ENCODE assay signal across 10 mouse cellular contexts in the genomic region with DNA sequence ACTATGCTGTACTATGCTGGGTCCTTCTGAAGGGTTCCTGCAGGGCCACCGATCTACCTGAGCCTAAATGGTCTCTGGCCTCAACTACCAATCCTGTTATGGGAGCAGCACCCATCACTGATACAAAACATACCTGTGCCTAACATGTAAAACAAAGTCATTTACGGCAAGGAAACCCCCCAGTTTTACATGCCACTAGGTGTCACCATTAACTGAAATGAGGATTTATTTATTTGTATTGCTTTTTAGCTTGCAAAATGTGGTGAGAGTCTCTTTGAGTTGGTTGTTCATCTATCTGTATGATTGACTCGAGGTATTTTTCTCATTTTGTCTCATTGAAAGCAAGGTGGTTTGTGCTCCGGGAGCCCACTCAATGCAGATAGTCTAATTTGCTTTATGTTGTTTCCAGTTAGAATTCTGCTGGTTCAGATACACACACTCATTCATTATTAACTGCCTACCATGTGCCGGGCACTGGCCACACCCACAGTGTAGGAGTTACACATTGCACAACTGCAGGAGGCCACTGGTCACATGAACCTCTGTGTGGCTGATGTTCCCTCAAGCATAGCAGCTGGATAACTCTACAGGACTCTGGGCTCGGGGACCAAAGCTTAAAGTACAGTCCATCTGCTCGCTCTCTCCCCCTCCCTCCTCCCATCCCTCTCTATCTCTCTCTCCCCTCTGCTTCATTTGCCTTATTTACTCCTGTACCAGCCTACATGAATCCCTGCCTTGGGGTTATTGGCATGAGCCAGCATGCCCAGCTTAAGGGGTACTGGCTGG. TPM values are rescaled to one million over a fixed set of nuclear protein-coding genes. Genes with fewer than 3 reads are reported as not detected.
DNase-seq lines count a peak whose midpoint lies in the region; ATAC-seq and TF ChIP-seq lines count a peak whose summit lies in the region.
"Had no signal": no experiment of that assay in that cellular context is flagged by ENCODE, and none has a peak within 500 bp of the region (broad histone marks: within the 10 kb centered on the region; RNA-seq: fewer than 3 reads in every experiment).

No protein-coding gene starts in this region.

- no peak for TF ChIP-seq EP300 in liver, embryonic 14.5 days (IDR thresholded peaks at IDR 0.05; ENCODE audit: low read depth)

- no peaks in the 10 kb centered on the region for H3K36me3 ChIP-seq in liver, embryonic 14.5 days (replicated peaks; ENCODE audit: control insufficient read depth, insufficient read depth, low read depth)
- H3K36me3 ChIP-seq in small intestine, adult 2 months (ENCODE audit: control insufficient read depth, insufficient read depth, low read length): no peaks in the 10 kb centered on the region
- H3K36me3 ChIP-seq: midbrain, embryonic 12.5 days had no signal

- TF ChIP-seq CTCF in liver, embryonic 14.5 days (IDR thresholded peaks at IDR 0.05; ENCODE audit: low read depth): no peak
- no peak for TF ChIP-seq CTCF in small intestine, adult 2 months (IDR thresholded peaks at IDR 0.05; ENCODE audit: extremely low read depth, insufficient read length, insufficient replicate concordance, low read depth, low read length)

- WGBS in liver, embryonic 14.5 days (ENCODE audit: insufficient replicate concordance): 55% methylated on average over 7 of the region's 7 CpGs
- WGBS in small intestine, adult 2 months: 42% methylated on average over 7 of the region's 7 CpGs

- H3K27ac ChIP-seq in liver, embryonic 14.5 days: no peak overlapping the region
- H3K27ac ChIP-seq in small intestine, adult 2 months (ENCODE audit: insufficient read depth, low read depth, low read length): peak overlapping the region; percentile 84
- H3K27ac ChIP-seq: midbrain, embryonic 12.5 days had no signal

- DNase-seq in adrenal gland, adult (ENCODE audit: inconsistent age in 2 of 2, low spot score in 1 of 2): peak; percentile 25 to 66
- DNase-seq in adrenal gland, postnatal 4 days (ENCODE audit: low spot score in 2 of 2): no peak
- peak; percentile 87 for DNase-seq in kidney, adult 18-20 months
- peak; percentile 20 to 30 (median 24) for DNase-seq in liver, embryonic 14.5 days (ENCODE audit: low read depth in 3 of 3, low spot score in 3 of 3)
- no peak for DNase-seq in layer of hippocampus, postnatal 25 days (ENCODE audit: extremely low spot score in 1 of 2, low spot score in 1 of 2)
- DNase-seq in spleen, postnatal 36 days (ENCODE audit: low spot score in 2 of 2): no peak
- no peak for DNase-seq in MN1 (ENCODE audit: low spot score)
- DNase-seq: cerebellum, adult 9-10 months had no signal

- H3K4me1 ChIP-seq in liver, embryonic 14.5 days (replicated peaks; ENCODE audit: control insufficient read depth in 2 of 2, insufficient read depth in 2 of 2, low read length in 1 of 2): no peaks in the 10 kb centered on the region; a peak in 1 of 4 replicates
- H3K4me1 ChIP-seq in small intestine, adult 2 months (ENCODE audit: control insufficient read depth, insufficient read depth, insufficient read length, low read length): peaks cover 16% of the 10 kb centered on the region; the same call in 1 of the 2 replicates

- no peaks in the 10 kb centered on the region for H3K27me3 ChIP-seq in liver, embryonic 14.5 days (ENCODE audit: control insufficient read depth, insufficient read depth, low read length)
- H3K27me3 ChIP-seq in small intestine, adult 2 months (ENCODE audit: control insufficient read depth, insufficient read depth, low read length): no peaks in the 10 kb centered on the region
- H3K27me3 ChIP-seq: midbrain, embryonic 12.5 days had no signal

- no peak; the same call in 1 of the 2 replicates for TF ChIP-seq POLR2A in small intestine, adult 2 months (IDR thresholded peaks at IDR 0.05; ENCODE audit: low read depth, low read length)

- ATAC-seq in liver, embryonic 14.5 days (ENCODE audit: insufficient read depth): peak; percentile 78

- H3K4me2 ChIP-seq in liver, embryonic 14.5 days (ENCODE audit: low read depth): no peak overlapping the region
- H3K4me2 ChIP-seq: midbrain, embryonic 12.5 days had no signal

- H3K9ac ChIP-seq in liver, embryonic 14.5 days (replicated peaks): no peak overlapping the region
- H3K9ac ChIP-seq: midbrain, embryonic 12.5 days had no signal

- no peaks in the 10 kb centered on the region for H3K9me3 ChIP-seq in liver, embryonic 14.5 days (ENCODE audit: control insufficient read depth, low read length)
- H3K9me3 ChIP-seq: midbrain, embryonic 12.5 days had no signal

- no peak overlapping the region for H3K4me3 ChIP-seq in liver, embryonic 14.5 days (ENCODE audit: insufficient read depth in 1 of 2, low read depth in 2 of 2, low read length in 2 of 2)
- H3K4me3 ChIP-seq in small intestine, adult 2 months (ENCODE audit: low read depth, low read length): no peak overlapping the region
- H3K4me3 ChIP-seq: midbrain, embryonic 12.5 days had no signal

RNA-seq across cellular contexts. Expression of a gene that starts 15.9 kb away (rescaled TPM):
- total RNA-seq in adrenal gland, postnatal 4 days (2021): 10 to 100 TPM in 1 of 2 experiments, 1 to 10 TPM in 1; 1.9 to 21.5 TPM
- 0.15 and 0.17 TPM in 2 replicates for polyA plus RNA-seq in liver, embryonic 14.5 days (2012; rRNA removed)
- polyA plus RNA-seq in liver, embryonic 14.5 days (2014; fragmentation: Nextera tagmentation; extraction: Ambion mirVana): 0.09 and 0.10 TPM in 2 replicates
- polyA plus RNA-seq in small intestine, adult 2 months (2012; rRNA removed): 2.8 and 4.4 TPM in 2 replicates
- 10 to 100 TPM; 45.2 to 50.6 TPM for total RNA-seq in layer of hippocampus, postnatal 25 days (2021)

Comparison
In these comparisons a context has a peak if more than half of its experiments do, and no peak if none do; other contexts are left out.
1. DNase-seq: peak in adrenal gland, adult (2 of 2), kidney, adult 18-20 months (single experiment) and liver, embryonic 14.5 days (3 of 3); none in adrenal gland, postnatal 4 days (0 of 2), layer of hippocampus, postnatal 25 days (0 of 2), spleen, postnatal 36 days (0 of 2) and MN1 (single experiment).